Mouse (Mus musculus): ENCODE data around the gene Frmd4a. TPM values are rescaled to one million over a fixed set of nuclear protein-coding genes. Genes with fewer than 3 reads are reported as not detected.
A peak's percentile ranks its signal among the peaks of the same experiment; 100 is the strongest.

Frmd4a gene
- total and polyA plus RNA-seq, 2 experiments from 2014 or later = 40.7 to 55.8 TPM

DNA sequence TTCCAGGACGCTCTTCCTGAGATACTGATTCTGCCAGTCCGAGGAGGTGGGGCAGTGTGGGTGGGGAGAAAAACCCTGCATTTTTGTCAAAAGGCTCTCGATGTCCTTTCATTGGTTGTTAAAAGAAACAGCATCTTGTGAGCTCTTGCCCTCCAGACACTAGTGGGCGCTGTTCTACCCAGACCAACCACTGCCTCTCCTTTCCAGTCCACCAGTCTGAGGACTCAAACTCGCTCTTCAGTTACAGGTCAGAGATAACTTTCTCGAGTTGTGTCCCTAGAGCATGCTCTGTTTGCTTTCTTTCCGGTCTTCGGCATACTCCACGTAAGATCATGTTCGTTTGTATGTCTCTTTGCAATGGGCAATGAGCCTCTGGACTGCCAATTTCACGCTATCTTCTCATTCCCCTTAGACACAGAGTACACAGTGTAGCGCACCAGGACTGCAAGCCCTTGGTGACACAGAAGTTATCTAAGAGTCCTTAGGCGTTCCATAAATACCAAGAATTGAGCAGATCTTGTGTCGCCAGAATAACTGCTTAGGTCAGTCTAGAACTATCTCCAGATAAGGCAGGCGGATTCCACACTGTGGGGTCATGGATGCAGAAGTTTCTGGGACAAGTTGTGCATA is 142.2 kb downstream of the Frmd4a start:
- ATAC-seq (no peak), DNase-seq (ENCODE audit: low spot score) (no peak)
- Histone ChIP-seq H3K9ac (replicated peaks; ENCODE audit: low read length) (no peak overlapping the region), H3K4me3 (ENCODE audit: low read length) (no peak overlapping the region), H3K36me3 (ENCODE audit: insufficient read depth, low read length) (no peaks in the 10 kb centered on the region), H3K4me1 (ENCODE audit: insufficient read depth, low read length) (peaks cover 7% of the 10 kb centered on the region; the same call in 1 of the 2 replicates), H3K27me3 (ENCODE audit: insufficient read depth, low read length) (no peaks in the 10 kb centered on the region), H3K4me2 (ENCODE audit: low read depth, low read length) (no peak overlapping the region), H3K9me3 (ENCODE audit: low read length) (no peaks in the 10 kb centered on the region), H3K27ac (no peak overlapping the region)
- peak; percentile 41 for TF ChIP-seq CTCF (IDR thresholded peaks at IDR 0.05; ENCODE audit: low read depth)
- 87% methylated on average over 15 of the region's 15 CpGs for WGBS

DNA sequence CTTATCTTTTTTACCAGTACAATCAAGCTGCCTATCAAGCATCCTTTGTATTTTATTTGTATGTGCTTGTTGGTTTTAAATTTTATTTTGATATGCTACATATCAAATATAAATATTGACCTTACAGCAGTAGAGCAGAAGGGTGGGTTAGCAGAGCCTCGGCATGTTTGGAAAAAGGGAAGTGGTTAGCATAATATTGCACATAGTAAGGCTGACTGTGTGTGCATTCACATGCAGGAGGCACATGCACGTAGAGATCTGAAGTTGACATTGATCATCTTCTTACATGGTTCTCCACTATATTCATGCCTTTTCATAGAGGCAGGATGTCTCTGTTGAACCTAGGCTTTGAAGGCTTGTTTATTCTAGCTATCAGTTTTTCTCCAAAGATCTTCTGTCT is 148.7 kb downstream of the Frmd4a start:
- ATAC-seq (no peak), DNase-seq (ENCODE audit: low spot score) (no peak)
- TF ChIP-seq CTCF (IDR thresholded peaks at IDR 0.05; ENCODE audit: low read depth) = no peak
- H3K9me3 ChIP-seq (ENCODE audit: low read length) = no peaks in the 10 kb centered on the region
- no peak overlapping the region for H3K4me2 ChIP-seq (ENCODE audit: low read depth, low read length)
- no peak overlapping the region for H3K27ac ChIP-seq
- no peak overlapping the region for H3K9ac ChIP-seq (replicated peaks; ENCODE audit: low read length)
- H3K4me3 ChIP-seq (ENCODE audit: low read length) = no peak overlapping the region
- no peaks in the 10 kb centered on the region for H3K27me3 ChIP-seq (ENCODE audit: insufficient read depth, low read length)
- H3K36me3 ChIP-seq (ENCODE audit: insufficient read depth, low read length) = no peaks in the 10 kb centered on the region
- peaks cover 6% of the 10 kb centered on the region for H3K4me1 ChIP-seq (ENCODE audit: insufficient read depth, low read length)
- 90% methylated on average over 2 of the region's 2 CpGs for WGBS

DNA sequence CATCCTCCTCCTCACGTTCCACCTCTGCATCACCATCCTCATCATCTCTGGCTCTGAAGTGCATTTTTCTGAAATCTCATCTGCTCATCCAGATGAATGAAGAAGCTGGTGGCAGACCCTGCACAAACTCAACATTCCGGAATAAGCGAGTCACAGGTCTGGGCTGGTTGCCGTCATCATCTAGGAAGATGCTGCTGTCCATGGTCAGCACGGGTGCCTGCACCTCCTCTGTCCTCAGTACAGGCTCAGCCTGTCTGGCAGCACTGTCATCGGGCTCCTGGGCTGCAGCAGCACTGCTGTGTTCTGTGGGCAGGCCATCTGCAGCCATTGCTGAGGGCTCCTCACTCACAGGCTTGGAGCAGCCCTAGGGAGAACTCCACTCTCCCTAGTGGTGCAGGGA is 149.6 kb downstream of the Frmd4a start:
- Histone ChIP-seq H3K9me3 (ENCODE audit: low read length) (no peaks in the 10 kb centered on the region), H3K27me3 (ENCODE audit: insufficient read depth, low read length) (no peaks in the 10 kb centered on the region), H3K27ac (no peak overlapping the region), H3K4me2 (ENCODE audit: low read depth, low read length) (no peak overlapping the region), H3K36me3 (ENCODE audit: insufficient read depth, low read length) (no peaks in the 10 kb centered on the region), H3K9ac (replicated peaks; ENCODE audit: low read length) (no peak overlapping the region), H3K4me1 (ENCODE audit: insufficient read depth, low read length) (peaks cover 6% of the 10 kb centered on the region), H3K4me3 (ENCODE audit: low read length) (no peak overlapping the region)
- TF ChIP-seq CTCF (IDR thresholded peaks at IDR 0.05; ENCODE audit: low read depth) = no peak
- ATAC-seq = no peak
- WGBS = 92% methylated on average over 6 of the region's 6 CpGs
- DNase-seq (ENCODE audit: low spot score) = no peak

DNA sequence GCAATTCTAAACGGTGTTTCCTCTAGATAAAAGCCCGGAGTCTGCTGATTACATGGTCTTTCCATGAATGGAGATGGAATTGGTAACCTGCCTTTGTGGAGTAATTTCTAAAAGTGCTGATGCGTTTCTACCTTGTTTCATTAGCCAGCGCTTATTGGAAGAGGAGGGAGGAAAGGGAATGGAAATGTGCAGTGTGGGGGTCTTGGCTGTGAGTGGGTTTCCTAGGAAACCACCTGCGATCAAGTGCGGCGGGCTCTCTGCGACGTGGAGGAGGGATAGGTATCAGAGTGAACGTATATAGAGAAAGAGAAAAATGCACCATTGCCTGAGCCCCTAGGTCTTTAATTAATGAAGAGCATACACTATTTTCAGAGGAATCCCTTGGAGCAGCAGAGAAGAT is 152.2 kb downstream of the Frmd4a start:
- TF ChIP-seq CTCF (IDR thresholded peaks at IDR 0.05; ENCODE audit: low read depth) = no peak
- Histone ChIP-seq H3K9ac (replicated peaks; ENCODE audit: low read length) (no peak overlapping the region), H3K4me3 (ENCODE audit: low read length) (no peak overlapping the region), H3K27me3 (ENCODE audit: insufficient read depth, low read length) (no peaks in the 10 kb centered on the region), H3K36me3 (ENCODE audit: insufficient read depth, low read length) (no peaks in the 10 kb centered on the region), H3K27ac (peak overlapping the region; percentile 65), H3K4me1 (ENCODE audit: insufficient read depth, low read length) (peaks cover 6% of the 10 kb centered on the region), H3K9me3 (ENCODE audit: low read length) (no peaks in the 10 kb centered on the region), H3K4me2 (ENCODE audit: low read depth, low read length) (peak overlapping the region; percentile 25)
- ATAC-seq = peak; percentile 86
- DNase-seq (ENCODE audit: low spot score) = peak; percentile 67
- 24% methylated on average over 10 of the region's 10 CpGs for WGBS

DNA sequence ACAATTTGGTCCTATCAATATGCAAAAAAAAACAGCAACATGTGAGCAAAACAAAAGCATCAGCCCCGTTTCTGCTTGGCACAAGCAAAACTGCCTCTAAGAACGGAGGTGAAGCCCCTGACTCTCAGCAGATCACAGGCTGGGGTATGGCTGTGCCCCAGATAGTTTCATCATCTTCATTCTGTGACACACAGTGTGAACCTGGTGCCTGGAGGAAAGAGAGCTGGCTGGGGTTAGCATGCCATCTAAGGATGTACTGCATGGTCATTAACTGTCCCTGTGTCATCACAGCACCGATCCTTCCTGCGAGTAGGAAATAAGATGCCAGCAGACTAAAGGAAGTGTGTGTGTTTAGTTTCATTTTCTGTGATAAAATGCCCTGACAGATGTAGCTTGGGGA is 152.7 kb downstream of the Frmd4a start:
- ATAC-seq = peak; percentile 36; the same call in 1 of the 2 replicates

DNA sequence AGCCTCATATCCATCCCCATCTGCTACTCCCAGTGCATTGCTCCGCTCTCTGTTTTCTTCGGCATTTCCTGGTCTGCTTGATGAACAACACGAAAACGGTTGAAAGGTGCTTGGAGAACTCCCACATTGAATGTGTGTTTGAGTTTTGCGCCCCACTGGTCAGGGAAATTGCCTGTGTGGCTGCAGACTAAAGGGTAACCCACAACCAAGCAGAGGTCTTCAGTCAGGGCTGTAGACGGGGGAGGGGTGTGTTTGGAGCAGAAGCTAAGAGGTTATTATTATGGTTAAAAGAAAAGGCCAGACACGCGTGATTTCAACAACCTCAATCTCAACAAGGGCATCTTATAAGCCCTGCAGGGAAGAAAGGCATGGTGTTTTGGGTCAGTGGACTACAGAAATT is 167.5 kb downstream of the Frmd4a start:
- 67% methylated on average over 8 of the region's 8 CpGs for WGBS
- ATAC-seq = no peak

More for the DNA sequence above, 152.7 kb downstream of the Frmd4a start:
- Histone ChIP-seq H3K4me1 (ENCODE audit: insufficient read depth, low read length) (peaks cover 6% of the 10 kb centered on the region), H3K27ac (peak overlapping the region; percentile 65), H3K4me3 (ENCODE audit: low read length) (no peak overlapping the region), H3K9ac (replicated peaks; ENCODE audit: low read length) (no peak overlapping the region), H3K27me3 (ENCODE audit: insufficient read depth, low read length) (no peaks in the 10 kb centered on the region), H3K36me3 (ENCODE audit: insufficient read depth, low read length) (no peaks in the 10 kb centered on the region), H3K9me3 (ENCODE audit: low read length) (no peaks in the 10 kb centered on the region), H3K4me2 (ENCODE audit: low read depth, low read length) (peak overlapping the region; percentile 25)
- TF ChIP-seq CTCF (IDR thresholded peaks at IDR 0.05; ENCODE audit: low read depth) = no peak
- 48% methylated on average over 4 of the region's 4 CpGs for WGBS
- DNase-seq (ENCODE audit: low spot score) = no peak

DNA sequence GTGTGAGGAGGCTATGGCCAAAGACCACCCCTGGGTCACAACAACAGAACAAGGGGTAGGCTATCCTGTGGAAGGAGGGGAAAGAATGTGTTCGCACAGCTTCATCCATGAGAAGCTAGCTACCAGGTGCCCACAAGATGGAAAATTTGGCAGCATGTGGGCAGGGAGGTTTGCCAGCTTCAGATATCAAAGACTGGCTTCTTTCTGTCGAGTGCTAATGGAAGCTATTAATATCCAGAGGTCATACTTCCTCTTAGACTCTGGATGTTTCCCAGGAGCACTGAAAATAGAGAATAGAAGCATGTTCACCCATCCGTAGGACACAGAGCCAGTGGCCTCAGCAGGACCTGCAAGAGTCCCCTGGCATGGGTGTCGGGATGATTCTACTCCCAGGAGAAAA is 170.0 kb downstream of the Frmd4a start:
- Histone ChIP-seq H3K36me3 (ENCODE audit: insufficient read depth, low read length) (no peaks in the 10 kb centered on the region), H3K27ac (no peak overlapping the region), H3K9me3 (ENCODE audit: low read length) (no peaks in the 10 kb centered on the region), H3K4me3 (ENCODE audit: low read length) (no peak overlapping the region), H3K9ac (replicated peaks; ENCODE audit: low read length) (no peak overlapping the region), H3K4me2 (ENCODE audit: low read depth, low read length) (no peak overlapping the region), H3K4me1 (ENCODE audit: insufficient read depth, low read length) (peaks cover 7% of the 10 kb centered on the region; the same call in 1 of the 2 replicates), H3K27me3 (ENCODE audit: insufficient read depth, low read length) (no peaks in the 10 kb centered on the region)
- WGBS = 38% methylated on average over 4 of the region's 4 CpGs
- peak; percentile 20 for DNase-seq (ENCODE audit: low spot score)
- TF ChIP-seq CTCF (IDR thresholded peaks at IDR 0.05; ENCODE audit: low read depth) = no peak
- no peak for ATAC-seq

More for the DNA sequence above, 167.5 kb downstream of the Frmd4a start:
- Histone ChIP-seq H3K4me1 (ENCODE audit: insufficient read depth, low read length) (peaks cover 7% of the 10 kb centered on the region; the same call in 1 of the 2 replicates), H3K9me3 (ENCODE audit: low read length) (no peaks in the 10 kb centered on the region), H3K9ac (replicated peaks; ENCODE audit: low read length) (no peak overlapping the region), H3K4me2 (ENCODE audit: low read depth, low read length) (no peak overlapping the region), H3K27me3 (ENCODE audit: insufficient read depth, low read length) (no peaks in the 10 kb centered on the region), H3K4me3 (ENCODE audit: low read length) (no peak overlapping the region), H3K27ac (no peak overlapping the region), H3K36me3 (ENCODE audit: insufficient read depth, low read length) (no peaks in the 10 kb centered on the region)
- TF ChIP-seq CTCF (IDR thresholded peaks at IDR 0.05; ENCODE audit: low read depth) = no peak
- DNase-seq (ENCODE audit: low spot score) = no peak

Measured in hindbrain, postnatal 0 days (tissue).